Mouse (Mus musculus) G1E-ER4 (cell line): ENCODE measurements around the gene Nrn1l. TPM values are rescaled to one million over a fixed set of nuclear protein-coding genes. Genes with fewer than 3 reads are reported as not detected.

Source experiments
- GATA1 ChIP-seq: IDR thresholded peaks from one replicate; pipeline ENCODE4 v1.8.0; 2012; ENCODE audit warnings: low read length, inconsistent platforms
- polyA plus RNA-seq: library from polyadenylated mRNA; stranded (reverse); fragments of >175 nt; gene quantifications from 2 replicates; pipeline ENCODE4 v1.2.3, GENCODE M21; 2012

The Nrn1l gene
- polyA plus RNA-seq, 1 experiment, result 2.4 TPM

- TF ChIP-seq GATA1, result no peak
Observed at GRCm38 (mm10) chr8:105935105-105935504, 41.7 kb downstream of the Nrn1l start.

- no peak for TF ChIP-seq GATA1
Observed at GRCm38 (mm10) chr8:105935863-105936603, 42.7 kb downstream of the Nrn1l start.

GRCm38 (mm10) chr8:105936866-105937475, 43.6 kb downstream of the Nrn1l start:
- no peak for TF ChIP-seq GATA1

- TF ChIP-seq GATA1, result no peak
Observed at GRCm38 (mm10) chr8:105937496-105938305, 44.3 kb downstream of the Nrn1l start.

- no peak for TF ChIP-seq GATA1
Observed at GRCm38 (mm10) chr8:105938306-105938669, 44.9 kb downstream of the Nrn1l start, which contains the start of gene Psmb10. Gene Psmb10 (minus strand): TSS chr8:105938444.

- TF ChIP-seq GATA1, result no peak
Observed at GRCm38 (mm10) chr8:105942026-105942425, 48.7 kb downstream of the Nrn1l start.

- TF ChIP-seq GATA1, result no peak
Observed at GRCm38 (mm10) chr8:105942542-105942941, 49.2 kb downstream of the Nrn1l start.

GRCm38 (mm10) chr8:105943321-105943739, 50.0 kb downstream of the Nrn1l start, which contains the start of gene Lcat:
Gene Lcat (minus strand): TSS chr8:105943382.
- TF ChIP-seq GATA1, result no peak

Other genes with a start within 250 kb of the Nrn1l start
- gene Carmil2, start 207.3 kb upstream of the Nrn1l start, polyA plus RNA-seq, result 1.3 and 1.7 TPM in 2 replicates
- 32.7 and 72.3 TPM in 2 replicates for gene Acd, start 192.5 kb upstream of the Nrn1l start, polyA plus RNA-seq
- gene Pard6a, start 192.4 kb upstream of the Nrn1l start, polyA plus RNA-seq, result 8.1 TPM in 2 replicates
- gene 4933405L10Rik, start 185.9 kb upstream of the Nrn1l start, polyA plus RNA-seq, result not detected in 2 replicates
- gene Enkd1, start 185.4 kb upstream of the Nrn1l start, polyA plus RNA-seq, result 40.0 and 52.9 TPM in 2 replicates
- gene Gfod2, start 134.9 kb upstream of the Nrn1l start, polyA plus RNA-seq, result 4.7 TPM in 2 replicates
- gene Ranbp10, start 66.2 kb upstream of the Nrn1l start, polyA plus RNA-seq, result 23.9 and 32.1 TPM in 2 replicates
- not detected in 2 replicates for gene Tsnaxip1, start 65.8 kb upstream of the Nrn1l start, polyA plus RNA-seq
- gene Cenpt, start 40.3 kb upstream of the Nrn1l start, polyA plus RNA-seq, result 15.8 and 16.9 TPM in 2 replicates
- gene Thap11, start 38.4 kb upstream of the Nrn1l start, polyA plus RNA-seq, result 35.4 and 41.5 TPM in 2 replicates
- gene Nutf2, start 33.0 kb upstream of the Nrn1l start, polyA plus RNA-seq, result 239 and 337 TPM in 2 replicates
- 20.8 and 27.6 TPM in 2 replicates for gene Edc4, start 12.7 kb upstream of the Nrn1l start, polyA plus RNA-seq
- 13.6 and 26.7 TPM in 2 replicates for gene Pskh1, start 6.9 kb downstream of the Nrn1l start, polyA plus RNA-seq
- gene Ctrl, start 40.3 kb downstream of the Nrn1l start, polyA plus RNA-seq, result 0.46 TPM in 1 of 2 replicates, not detected in the other
- 183 and 226 TPM in 2 replicates for gene Psmb10, start 44.9 kb downstream of the Nrn1l start, polyA plus RNA-seq
- 0.31 and 0.39 TPM in 2 replicates for gene Lcat, start 49.8 kb downstream of the Nrn1l start, polyA plus RNA-seq
- gene Slc12a4, start 72.5 kb downstream of the Nrn1l start, polyA plus RNA-seq, result 14.1 and 17.6 TPM in 2 replicates
- not detected in 2 replicates for gene Dpep3, start 85.9 kb downstream of the Nrn1l start, polyA plus RNA-seq
- gene Dus2, start 97.8 kb downstream of the Nrn1l start, polyA plus RNA-seq, result 3.9 TPM in 2 replicates
- not detected in 2 replicates for gene Dpep2nb, start 112.4 kb downstream of the Nrn1l start, polyA plus RNA-seq
- 28.3 and 32.4 TPM in 2 replicates for gene Ddx28, start 118.3 kb downstream of the Nrn1l start, polyA plus RNA-seq
- gene Nfatc3, start 165.3 kb downstream of the Nrn1l start, polyA plus RNA-seq, result 16.5 and 25.5 TPM in 2 replicates
- gene Esrp2, start 243.4 kb downstream of the Nrn1l start, polyA plus RNA-seq, result not detected in 2 replicates